Mouse (Mus musculus) heart, adult 8-10 months (tissue): ENCODE measurements around the gene Arpc3. TPM values are rescaled to one million over a fixed set of nuclear protein-coding genes. Genes with fewer than 3 reads are reported as not detected.

Experiments used
- DNase-seq: peaks from one replicate; pipeline ENCODE4 v3.0.0; 2022; ENCODE audit warnings: low spot score
- total RNA-seq, 4 experiments: library from RNA; stranded (reverse); gene quantifications; 2 replicates each; pipeline ENCODE4 v1.2.4; 2022

The Arpc3 gene
- 10 to 100 TPM; 84.9 to 93.6 (median 88.1) TPM for total RNA-seq

DNA sequence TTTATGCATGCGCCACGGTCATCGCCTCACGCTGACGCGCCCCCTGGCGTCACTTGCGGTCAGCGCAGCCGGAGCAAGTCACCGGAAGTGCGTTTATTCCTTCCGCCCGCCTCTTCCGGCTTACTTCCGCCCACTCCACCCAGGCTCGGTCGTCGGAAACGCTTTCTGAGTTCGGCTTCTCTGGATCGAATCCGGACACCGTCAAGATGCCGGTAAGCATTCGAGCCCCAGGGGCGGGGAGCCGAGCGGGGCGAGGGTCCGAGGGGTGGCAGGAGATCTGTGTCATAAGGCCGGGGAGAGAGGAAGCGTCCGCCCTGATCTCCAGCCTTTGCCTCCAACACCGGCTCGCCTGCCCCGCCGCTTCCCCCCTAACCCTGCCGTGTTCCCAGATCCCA, at the start of gene Arpc3:
Arpc3 (plus strand) TSS at position 93 of the 395 bp plus-strand sequence.
- peak; percentile 89 for DNase-seq

- no peak for DNase-seq
Measured at GRCm38 (mm10) chr5:122342874-122343273, 48.8 kb upstream of the Arpc3 start.

- no peak for DNase-seq
Measured at GRCm38 (mm10) chr5:122343768-122344167, 47.9 kb upstream of the Arpc3 start.

DNA sequence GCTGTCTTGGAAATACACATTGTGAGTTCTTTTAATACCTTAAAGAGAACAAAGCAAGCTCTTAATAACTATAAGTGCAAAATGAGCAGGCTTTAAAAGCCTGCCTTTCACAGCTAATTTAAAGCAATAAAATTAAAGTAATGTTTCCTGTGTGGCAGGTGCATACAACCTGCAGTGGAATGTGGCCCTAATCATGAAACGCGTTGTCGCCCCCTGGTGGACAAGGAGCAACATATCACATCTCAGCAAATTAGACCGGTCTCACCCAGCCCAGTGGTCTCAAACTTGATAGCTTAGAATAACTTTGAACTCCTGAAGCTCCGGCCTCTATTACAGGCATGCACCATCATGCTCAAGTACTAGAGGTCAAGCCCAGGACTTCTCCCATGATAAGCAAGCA, 47.4 kb upstream of the Arpc3 start:
- peak; percentile 70 for DNase-seq

DNA sequence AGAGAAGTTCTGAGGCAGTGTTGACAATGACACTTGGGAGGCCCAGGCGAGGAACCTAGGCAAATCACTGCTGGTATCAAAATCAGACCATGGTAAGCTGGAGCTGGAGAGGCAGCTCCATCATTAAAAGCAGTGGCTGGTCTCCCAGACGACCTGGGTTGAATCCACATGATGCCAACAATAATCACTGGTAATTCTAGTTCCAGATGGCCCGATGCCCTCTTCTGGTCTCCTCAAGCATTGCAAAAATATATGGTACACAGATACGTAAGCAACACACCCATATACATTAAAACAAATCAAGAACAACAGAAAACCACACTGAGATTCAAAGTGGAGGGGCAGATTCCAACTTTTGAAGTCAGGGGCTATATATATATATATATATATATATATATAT, 45.9 kb upstream of the Arpc3 start:
- no peak for DNase-seq

GRCm38 (mm10) chr5:122353807-122354491, 37.7 kb upstream of the Arpc3 start, which contains the start of the genes Rad9b and Vps29:
TSS of gene Rad9b (minus strand) at chr5:122354233.
TSS of gene Vps29 (plus strand) at chr5:122354369.
- DNase-seq: peak; percentile 98

GRCm38 (mm10) chr5:122354492-122355067, 37.1 kb upstream of the Arpc3 start:
- DNase-seq: no peak

DNA sequence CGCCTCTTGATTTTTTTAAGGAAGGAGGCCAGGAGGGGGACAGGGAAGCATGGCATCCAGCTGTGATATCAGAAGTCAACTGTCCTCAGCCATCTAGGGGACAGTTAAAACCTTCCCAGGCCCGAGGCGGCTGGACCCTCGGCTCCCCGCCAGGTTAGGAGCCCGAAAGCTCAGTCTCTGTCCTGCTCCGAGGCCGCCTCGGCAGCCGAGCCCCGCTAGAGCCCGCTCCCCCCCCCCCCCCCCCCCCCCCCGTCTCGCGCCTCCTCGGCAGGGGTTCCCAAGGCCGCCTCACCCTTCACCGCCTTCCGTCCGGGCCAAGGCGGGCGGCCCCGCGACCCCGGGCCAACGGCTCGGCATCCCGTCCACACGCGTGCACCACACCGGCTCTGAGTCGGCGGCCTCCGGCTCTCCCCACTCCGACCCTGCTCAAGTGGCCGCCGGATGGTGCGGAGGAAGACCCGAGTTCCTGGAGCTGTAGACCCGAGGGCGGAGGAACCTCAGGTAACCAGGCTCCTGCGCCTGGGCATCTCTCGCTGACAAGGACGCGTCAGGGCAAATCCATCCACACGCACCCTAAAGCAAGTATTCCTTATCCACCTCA, 20.0 kb upstream of the Arpc3 start, which contains the start of gene Gpn3:
Gpn3 (plus strand) TSS at position 286 of the 601 bp plus-strand sequence.
- DNase-seq: no peak

DNA sequence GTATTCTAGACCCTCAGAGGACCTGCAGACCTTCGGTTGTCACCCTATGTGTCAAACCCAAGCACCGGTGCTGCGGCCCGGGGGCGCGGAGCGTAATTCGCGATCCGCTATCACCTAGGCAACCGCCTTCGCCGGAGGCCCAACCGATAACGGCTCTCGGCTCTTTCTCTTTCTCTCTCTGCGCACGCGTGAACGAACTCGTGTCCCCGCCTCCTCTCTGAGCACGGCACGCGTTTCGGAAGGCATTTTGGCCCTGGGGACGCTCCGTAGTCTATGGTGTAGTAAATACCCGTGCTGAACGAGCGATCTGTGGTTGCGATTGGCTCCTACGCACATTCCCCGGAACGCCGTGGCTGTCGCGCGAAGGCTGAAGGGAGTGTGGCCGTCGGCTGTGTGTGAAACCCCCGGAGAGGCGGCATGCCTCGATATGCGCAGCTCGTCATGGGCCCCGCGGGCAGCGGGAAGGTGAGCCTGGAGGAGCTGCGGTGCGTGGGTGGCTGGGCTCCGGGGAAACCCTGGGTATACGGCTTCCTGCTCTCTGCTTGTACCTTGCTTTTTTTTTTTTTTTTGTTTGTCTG, 19.4 kb upstream of the Arpc3 start, which contains the start of gene Fam216a:
Fam216a (minus strand) TSS at position 173 of the 578 bp plus-strand sequence.
- peak; percentile 99 for DNase-seq

GRCm38 (mm10) chr5:122372878-122373277, 18.8 kb upstream of the Arpc3 start:
- no peak for DNase-seq

DNA sequence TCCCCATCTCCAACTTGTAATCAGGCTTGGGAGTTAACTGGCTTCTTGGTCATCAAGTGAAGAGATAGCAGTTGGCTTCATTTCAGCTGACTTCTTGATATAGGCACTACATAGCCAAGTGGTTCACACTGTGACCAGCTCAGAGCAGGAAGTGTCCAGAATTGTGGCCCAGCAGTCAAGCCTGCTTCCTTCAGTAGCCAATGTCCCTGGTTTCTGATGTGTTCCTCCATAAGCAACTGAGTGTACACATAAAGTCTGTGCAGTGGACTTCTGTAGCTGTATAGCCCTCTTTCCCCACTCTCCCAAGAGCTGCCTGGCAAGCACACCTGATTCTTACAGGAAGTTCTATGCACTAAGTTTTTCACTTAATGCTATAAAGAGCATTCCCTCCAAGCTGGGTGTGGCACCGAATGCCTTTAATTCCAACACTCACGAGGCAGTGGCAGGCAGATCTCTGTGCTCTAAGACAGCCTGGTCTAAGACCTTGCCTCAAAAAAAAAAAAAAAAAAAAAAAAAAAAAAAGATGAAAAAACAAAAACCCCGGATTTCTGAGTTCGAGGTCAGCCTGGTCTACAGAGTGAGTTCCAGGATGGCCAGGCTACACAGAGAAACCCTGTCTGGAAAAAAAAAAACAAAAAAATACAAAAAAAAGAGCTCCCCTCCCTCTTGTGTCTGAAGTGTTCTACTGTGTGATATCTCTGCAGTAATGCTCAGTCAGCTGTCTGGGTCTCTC, 14.4 kb upstream of the Arpc3 start:
- DNase-seq: no peak

DNA sequence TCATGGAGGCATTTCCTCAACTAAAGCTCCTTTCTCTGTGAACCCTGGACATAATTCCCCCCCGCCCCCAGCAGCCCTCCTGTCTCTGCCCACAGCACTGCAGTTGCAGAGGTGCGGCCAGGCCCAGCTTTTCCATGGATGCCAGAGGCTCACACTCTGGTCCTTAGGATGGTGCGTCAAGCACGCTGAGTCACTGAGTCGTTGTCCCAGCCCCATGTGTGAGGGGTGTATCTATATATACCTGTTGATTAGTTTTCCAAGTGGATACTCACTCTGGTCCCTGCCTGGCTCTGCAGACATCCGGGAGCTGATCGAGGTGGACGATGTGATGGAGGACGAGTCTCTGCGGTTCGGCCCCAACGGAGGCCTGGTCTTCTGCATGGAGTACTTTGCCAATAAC, 13.5 kb upstream of the Arpc3 start:
- DNase-seq: no peak

DNA sequence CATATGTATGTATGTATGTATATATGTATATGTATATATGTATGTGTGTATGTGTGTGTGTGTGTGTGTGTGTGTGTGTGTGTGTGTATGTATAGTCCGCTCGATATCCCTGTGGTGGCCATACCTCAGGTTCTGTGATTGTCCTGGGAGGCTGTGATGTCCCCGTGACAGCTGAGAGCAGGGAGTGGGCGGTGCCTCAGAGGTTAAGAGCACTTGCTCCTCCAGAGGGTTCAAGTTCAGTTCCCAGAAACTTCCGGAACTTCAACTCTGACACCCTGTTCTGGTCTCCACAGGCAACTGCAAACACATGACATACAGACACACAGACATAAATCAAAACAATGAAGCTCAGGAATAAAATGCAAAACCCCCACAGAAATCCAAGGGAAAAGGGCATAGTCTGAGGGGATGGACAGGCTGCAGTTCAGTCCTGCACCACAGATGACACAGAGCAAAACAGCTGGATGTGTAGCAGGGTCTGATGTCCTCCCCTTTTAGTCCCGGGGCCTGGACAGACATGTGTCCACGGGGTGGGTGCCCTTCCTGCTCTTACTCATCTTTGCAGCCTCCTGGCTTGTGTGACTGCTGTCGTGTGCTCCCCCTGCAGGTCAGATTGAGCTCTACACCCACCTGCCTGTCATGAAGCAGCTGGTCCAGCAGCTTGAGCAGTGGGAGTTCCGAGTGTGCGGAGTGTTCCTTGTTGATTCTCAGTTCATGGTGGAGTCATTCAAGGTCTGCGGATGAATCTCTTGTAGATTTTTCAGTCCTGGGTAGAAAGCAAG, 12.1 kb upstream of the Arpc3 start:
- DNase-seq: no peak

- no peak for DNase-seq
Measured at GRCm38 (mm10) chr5:122390006-122390405, 1.7 kb upstream of the Arpc3 start.

DNA sequence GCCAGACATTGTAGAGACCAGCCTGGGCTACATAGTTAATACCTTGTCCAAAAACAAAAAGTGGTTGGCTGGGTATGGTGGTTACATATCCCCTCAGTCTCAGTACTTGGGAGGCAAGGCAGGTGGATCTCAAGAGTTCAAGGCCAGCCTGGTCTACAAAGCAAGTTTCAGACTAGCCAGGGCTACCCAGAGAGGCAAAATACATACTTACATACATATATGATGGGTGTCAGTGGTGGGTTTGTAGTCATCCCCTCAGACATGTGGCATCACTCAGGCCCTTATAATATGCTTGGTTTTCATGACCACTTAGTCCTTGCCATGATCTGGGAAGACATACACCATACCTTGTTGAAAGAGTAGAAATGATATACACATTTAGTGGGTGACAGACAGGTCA, 1.0 kb upstream of the Arpc3 start:
- no peak for DNase-seq

DNA sequence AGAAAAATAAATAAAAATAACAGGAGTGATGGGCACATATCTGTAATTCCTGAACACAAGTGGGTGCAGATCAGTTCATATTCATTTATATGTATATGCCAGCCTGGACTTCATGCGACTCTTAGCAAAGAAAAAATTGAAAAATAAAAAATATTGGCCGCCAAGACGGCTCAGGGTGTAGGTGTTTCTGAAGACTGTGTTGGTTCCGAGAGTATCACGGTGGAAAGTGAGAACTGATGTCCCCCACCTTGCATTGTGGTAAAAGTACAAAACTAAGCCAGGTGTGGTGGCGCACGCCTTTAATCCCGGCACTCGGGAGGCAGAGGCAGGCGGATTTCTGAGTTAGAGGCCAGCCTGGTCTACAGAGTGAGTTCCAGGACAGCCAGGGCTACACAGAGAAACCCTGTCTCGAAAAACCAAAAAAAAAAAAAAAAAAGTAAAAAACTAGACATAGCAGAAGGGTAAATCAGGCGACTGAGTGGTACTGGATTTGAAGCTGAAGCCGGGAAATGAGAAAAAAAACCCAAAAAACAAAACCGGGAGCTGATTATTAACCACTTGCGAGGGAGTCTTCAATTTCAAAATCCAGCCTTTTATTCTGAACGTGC, 396 bp upstream of the Arpc3 start:
- no peak for DNase-seq

DNA sequence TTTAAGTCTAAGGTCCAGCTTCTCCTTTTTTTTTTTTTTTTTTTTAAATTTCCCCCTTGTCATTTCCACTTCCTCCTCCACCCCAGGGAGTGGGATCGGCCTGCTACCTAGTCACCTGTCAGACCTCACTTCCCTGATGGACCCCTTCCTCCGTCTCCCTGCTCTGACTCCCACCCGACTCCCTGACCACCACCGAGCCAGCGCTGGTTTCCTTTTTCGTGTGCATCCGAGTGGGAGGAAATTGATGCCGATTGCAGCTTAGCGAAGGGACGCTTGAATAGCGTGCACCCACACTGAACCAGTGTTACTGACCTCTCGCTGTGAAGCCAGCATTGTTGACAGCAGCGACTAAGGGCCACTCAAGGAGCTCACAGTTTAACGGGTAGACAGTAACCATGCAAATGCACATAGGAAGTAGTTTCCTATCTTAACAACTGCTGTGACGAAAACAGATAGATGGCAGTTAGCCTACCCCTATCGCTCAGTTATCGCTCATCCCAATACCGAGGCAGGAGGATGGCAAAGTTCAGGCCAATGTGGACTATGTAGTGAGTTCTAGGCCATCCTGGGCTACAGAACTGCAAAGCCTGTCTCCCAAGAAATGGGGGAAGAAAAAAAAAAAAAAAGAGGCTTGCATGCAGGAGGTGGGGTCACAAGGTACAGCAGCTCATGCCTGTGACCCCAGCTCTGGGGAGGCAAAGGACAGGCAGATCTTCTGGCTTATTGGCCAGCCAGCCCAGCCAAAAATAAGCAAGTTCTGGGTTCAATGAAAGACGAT, 738 bp downstream of the Arpc3 start:
- DNase-seq: no peak

DNA sequence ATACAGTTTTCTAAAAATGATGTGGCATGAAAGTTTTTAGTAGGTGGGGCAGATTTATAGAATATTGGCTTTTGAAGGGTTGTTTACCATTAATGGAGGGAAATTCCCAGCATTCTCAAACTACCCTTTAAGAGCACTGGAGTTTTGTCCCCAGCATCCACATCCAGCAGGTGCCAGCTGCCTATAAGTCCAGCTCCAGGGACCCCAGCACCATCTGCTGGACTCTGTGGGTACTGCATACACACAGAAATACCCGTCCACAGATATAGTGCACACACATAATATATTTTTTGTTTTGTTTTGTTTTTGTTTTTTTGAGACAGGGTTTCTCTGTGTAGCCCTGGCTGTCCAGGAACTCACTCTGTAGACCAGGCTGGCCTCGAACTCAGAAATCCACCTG, 2.2 kb downstream of the Arpc3 start:
- no peak for DNase-seq

DNA sequence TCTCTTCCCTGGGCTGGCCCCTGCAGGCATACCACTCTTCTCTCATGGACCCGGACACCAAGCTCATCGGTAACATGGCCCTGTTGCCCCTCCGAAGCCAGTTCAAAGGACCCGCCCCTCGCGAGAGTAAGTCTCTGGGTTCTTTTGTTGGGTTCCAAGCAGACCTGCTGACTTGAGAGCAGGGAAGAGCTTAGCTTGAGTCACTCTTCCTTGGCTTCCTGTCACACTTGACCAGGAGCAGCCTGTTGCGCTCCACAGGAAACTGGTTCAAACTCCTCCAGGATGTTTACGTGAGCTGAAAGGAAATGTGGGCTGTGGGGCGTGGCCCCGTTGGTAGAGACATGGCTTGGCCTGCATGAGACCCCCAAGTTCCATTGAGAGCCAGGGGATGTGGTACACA, 5.1 kb downstream of the Arpc3 start:
- peak; percentile 81 for DNase-seq

- no peak for DNase-seq
Measured at GRCm38 (mm10) chr5:122397495-122397894, 5.8 kb downstream of the Arpc3 start.
